Mouse (Mus musculus): ENCODE results near the gene Dolk. TPM values are rescaled to one million over a fixed set of nuclear protein-coding genes. Genes with fewer than 3 reads are reported as not detected.

Gene Dolk
- polyA plus RNA-seq, 1 experiment: 22.1 TPM

GRCm38 (mm10) chr2:30249182-30249581 is 37.0 kb downstream of the Dolk start:
- DNase-seq: no peak
- Histone ChIP-seq H3K27me3 (ENCODE audit: control insufficient read depth, insufficient read depth, low read length) (no peaks in the 10 kb centered on the region), H3K36me3 (ENCODE audit: control insufficient read depth, insufficient read depth, low read length) (peaks cover 8% of the 10 kb centered on the region; the same call in 1 of the 2 replicates), H3K4me1 (replicated peaks; ENCODE audit: control insufficient read depth, insufficient read depth, low read length) (peaks cover 53% of the 10 kb centered on the region), H3K4me3 (ENCODE audit: control insufficient read depth, insufficient read depth, low read length) (no peak overlapping the region), H3K27ac (ENCODE audit: control insufficient read depth, insufficient read depth, low read length) (no peak overlapping the region)
- 97% methylated on average over 3 of the region's 3 CpGs for WGBS
- TF ChIP-seq POLR2A (IDR thresholded peaks at IDR 0.05; ENCODE audit: control insufficient read depth, extremely low read depth, insufficient read depth, low read length, poor library complexity) (no peak), CTCF (IDR thresholded peaks at IDR 0.05; ENCODE audit: borderline replicate concordance, control insufficient read depth, extremely low read depth, insufficient read depth, low read length, poor library complexity) (no peak)

DNA sequence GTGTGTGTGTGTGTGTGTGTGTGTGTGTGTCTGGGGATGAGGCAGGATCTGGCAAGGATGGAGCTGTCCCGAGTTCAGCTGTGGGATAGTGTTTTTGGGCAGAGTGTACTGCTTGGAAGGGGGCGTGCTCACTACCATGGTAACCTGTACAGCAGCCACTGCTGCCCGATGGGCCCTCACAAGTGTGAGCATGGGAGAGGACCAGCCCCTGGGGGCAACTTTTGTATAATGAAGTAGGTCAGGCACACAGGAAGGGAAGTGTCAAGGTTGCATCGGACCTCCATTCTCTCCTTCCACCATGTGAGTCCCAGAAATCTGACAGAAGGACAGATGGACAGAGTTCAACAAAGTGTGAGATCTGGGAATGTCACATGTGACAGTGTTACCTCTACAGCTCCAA is 38.5 kb downstream of the Dolk start:
- Histone ChIP-seq H3K27ac (ENCODE audit: control insufficient read depth, insufficient read depth, low read length) (no peak overlapping the region), H3K27me3 (ENCODE audit: control insufficient read depth, insufficient read depth, low read length) (no peaks in the 10 kb centered on the region), H3K4me3 (ENCODE audit: control insufficient read depth, insufficient read depth, low read length) (no peak overlapping the region), H3K4me1 (replicated peaks; ENCODE audit: control insufficient read depth, insufficient read depth, low read length) (peaks cover 44% of the 10 kb centered on the region), H3K36me3 (ENCODE audit: control insufficient read depth, insufficient read depth, low read length) (peaks cover 15% of the 10 kb centered on the region; the same call in 1 of the 2 replicates)
- TF ChIP-seq POLR2A (IDR thresholded peaks at IDR 0.05; ENCODE audit: control insufficient read depth, extremely low read depth, insufficient read depth, low read length, poor library complexity) (no peak), CTCF (IDR thresholded peaks at IDR 0.05; ENCODE audit: borderline replicate concordance, control insufficient read depth, extremely low read depth, insufficient read depth, low read length, poor library complexity) (no peak)
- WGBS: 79% methylated on average over 4 of the region's 4 CpGs
- no peak for DNase-seq

GRCm38 (mm10) chr2:30247036-30247435 is 39.1 kb downstream of the Dolk start:
- H3K36me3 ChIP-seq (ENCODE audit: control insufficient read depth, insufficient read depth, low read length): peaks cover 15% of the 10 kb centered on the region; the same call in 1 of the 2 replicates
- 96% methylated on average over 5 of the region's 5 CpGs for WGBS
- no peaks in the 10 kb centered on the region for H3K27me3 ChIP-seq (ENCODE audit: control insufficient read depth, insufficient read depth, low read length)
- H3K4me3 ChIP-seq (ENCODE audit: control insufficient read depth, insufficient read depth, low read length): no peak overlapping the region
- H3K4me1 ChIP-seq (replicated peaks; ENCODE audit: control insufficient read depth, insufficient read depth, low read length): peaks cover 41% of the 10 kb centered on the region
- no peak for DNase-seq
- H3K27ac ChIP-seq (ENCODE audit: control insufficient read depth, insufficient read depth, low read length): no peak overlapping the region
- TF ChIP-seq CTCF (IDR thresholded peaks at IDR 0.05; ENCODE audit: borderline replicate concordance, control insufficient read depth, extremely low read depth, insufficient read depth, low read length, poor library complexity): no peak
- TF ChIP-seq POLR2A (IDR thresholded peaks at IDR 0.05; ENCODE audit: control insufficient read depth, extremely low read depth, insufficient read depth, low read length, poor library complexity): no peak

- DNase-seq: no peak
- WGBS: 90% methylated on average over 7 of the region's 7 CpGs
- Histone ChIP-seq H3K4me3 (ENCODE audit: control insufficient read depth, insufficient read depth, low read length) (no peak overlapping the region), H3K27ac (ENCODE audit: control insufficient read depth, insufficient read depth, low read length) (no peak overlapping the region; the same call in 1 of the 2 replicates), H3K4me1 (replicated peaks; ENCODE audit: control insufficient read depth, insufficient read depth, low read length) (peaks cover 38% of the 10 kb centered on the region), H3K27me3 (ENCODE audit: control insufficient read depth, insufficient read depth, low read length) (no peaks in the 10 kb centered on the region), H3K36me3 (ENCODE audit: control insufficient read depth, insufficient read depth, low read length) (peaks cover 25% of the 10 kb centered on the region)
- TF ChIP-seq POLR2A (IDR thresholded peaks at IDR 0.05; ENCODE audit: control insufficient read depth, extremely low read depth, insufficient read depth, low read length, poor library complexity): no peak
- TF ChIP-seq CTCF (IDR thresholded peaks at IDR 0.05; ENCODE audit: borderline replicate concordance, control insufficient read depth, extremely low read depth, insufficient read depth, low read length, poor library complexity): no peak
Measured at GRCm38 (mm10) chr2:30244595-30245178, 41.4 kb downstream of the Dolk start.

DNA sequence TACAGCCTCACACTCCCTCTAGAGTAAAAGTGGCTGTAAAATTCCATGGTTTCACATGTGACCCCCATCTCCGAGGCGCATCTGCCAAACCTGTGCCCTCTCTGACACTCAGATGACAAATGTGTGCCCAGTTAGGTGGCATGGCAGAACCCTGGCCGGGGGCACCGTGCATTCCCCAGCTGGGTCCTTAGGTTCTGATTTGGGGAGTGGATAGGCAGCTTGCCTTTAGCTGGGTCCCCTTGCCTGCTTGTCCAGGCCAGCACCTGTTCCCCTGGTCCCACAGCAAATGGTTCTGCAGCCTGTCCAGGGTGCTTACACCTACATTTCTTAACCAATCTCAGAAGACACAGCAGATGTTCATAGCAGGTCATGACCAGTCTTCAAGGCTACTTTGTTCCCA is 42.7 kb downstream of the Dolk start:
- H3K4me1 ChIP-seq (replicated peaks; ENCODE audit: control insufficient read depth, insufficient read depth, low read length): peaks cover 46% of the 10 kb centered on the region
- no peak for TF ChIP-seq CTCF (IDR thresholded peaks at IDR 0.05; ENCODE audit: borderline replicate concordance, control insufficient read depth, extremely low read depth, insufficient read depth, low read length, poor library complexity)
- TF ChIP-seq POLR2A (IDR thresholded peaks at IDR 0.05; ENCODE audit: control insufficient read depth, extremely low read depth, insufficient read depth, low read length, poor library complexity): no peak
- H3K36me3 ChIP-seq (ENCODE audit: control insufficient read depth, insufficient read depth, low read length): peaks cover 25% of the 10 kb centered on the region
- no peak for DNase-seq
- 93% methylated on average over 4 of the region's 4 CpGs for WGBS
- no peak overlapping the region for H3K27ac ChIP-seq (ENCODE audit: control insufficient read depth, insufficient read depth, low read length)
- H3K27me3 ChIP-seq (ENCODE audit: control insufficient read depth, insufficient read depth, low read length): no peaks in the 10 kb centered on the region
- no peak overlapping the region for H3K4me3 ChIP-seq (ENCODE audit: control insufficient read depth, insufficient read depth, low read length)

DNA sequence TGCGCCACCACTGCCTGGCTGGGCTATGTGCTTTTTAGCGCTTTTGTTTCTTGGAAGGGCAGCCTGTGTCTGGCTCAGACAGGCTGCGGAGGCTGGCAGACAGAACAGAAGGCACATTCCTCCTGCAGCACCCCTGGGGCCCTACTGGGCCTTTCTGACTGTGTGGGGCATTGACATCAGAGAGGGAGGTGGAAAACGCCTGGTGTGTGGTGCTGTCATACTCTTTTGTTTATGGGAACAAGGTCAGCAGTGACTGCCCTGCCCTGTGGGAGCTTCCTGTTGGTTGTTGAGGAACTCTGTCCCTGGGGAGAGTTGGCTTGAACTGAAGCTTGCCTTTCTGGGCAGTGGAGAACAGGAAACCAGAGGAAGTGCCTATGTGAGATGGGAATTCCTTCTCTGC is 43.6 kb downstream of the Dolk start:
- no peak overlapping the region for H3K4me3 ChIP-seq (ENCODE audit: control insufficient read depth, insufficient read depth, low read length)
- no peak overlapping the region for H3K27ac ChIP-seq (ENCODE audit: control insufficient read depth, insufficient read depth, low read length)
- peaks cover 45% of the 10 kb centered on the region for H3K4me1 ChIP-seq (replicated peaks; ENCODE audit: control insufficient read depth, insufficient read depth, low read length)
- WGBS: 80% methylated on average over 4 of the region's 4 CpGs
- TF ChIP-seq CTCF (IDR thresholded peaks at IDR 0.05; ENCODE audit: borderline replicate concordance, control insufficient read depth, extremely low read depth, insufficient read depth, low read length, poor library complexity) (no peak), POLR2A (IDR thresholded peaks at IDR 0.05; ENCODE audit: control insufficient read depth, extremely low read depth, insufficient read depth, low read length, poor library complexity) (no peak)
- H3K36me3 ChIP-seq (ENCODE audit: control insufficient read depth, insufficient read depth, low read length): peaks cover 25% of the 10 kb centered on the region
- H3K27me3 ChIP-seq (ENCODE audit: control insufficient read depth, insufficient read depth, low read length): no peaks in the 10 kb centered on the region
- DNase-seq: no peak

GRCm38 (mm10) chr2:30240267-30240666 is 45.9 kb downstream of the Dolk start, which contains the start of gene Gm28035:
Gene Gm28035, plus strand, starts transcription at chr2:30240567.
- DNase-seq: no peak
- H3K4me1 ChIP-seq (replicated peaks; ENCODE audit: control insufficient read depth, insufficient read depth, low read length): peaks cover 44% of the 10 kb centered on the region
- H3K27ac ChIP-seq (ENCODE audit: control insufficient read depth, insufficient read depth, low read length): no peak within 1 kb of the TSS
- TF ChIP-seq POLR2A (IDR thresholded peaks at IDR 0.05; ENCODE audit: control insufficient read depth, extremely low read depth, insufficient read depth, low read length, poor library complexity) (no peak), CTCF (IDR thresholded peaks at IDR 0.05; ENCODE audit: borderline replicate concordance, control insufficient read depth, extremely low read depth, insufficient read depth, low read length, poor library complexity) (no peak)
- 90% methylated on average over 2 of the region's 2 CpGs for WGBS
- no peaks in the 10 kb centered on the region for H3K27me3 ChIP-seq (ENCODE audit: control insufficient read depth, insufficient read depth, low read length)
- no peak within 1 kb of the TSS for H3K4me3 ChIP-seq (ENCODE audit: control insufficient read depth, insufficient read depth, low read length)
- peaks cover 25% of the 10 kb centered on the region for H3K36me3 ChIP-seq (ENCODE audit: control insufficient read depth, insufficient read depth, low read length)
